Mouse (Mus musculus): ENCODE measurements around the gene Mrc1. TPM values are rescaled to one million over a fixed set of nuclear protein-coding genes. Genes with fewer than 3 reads are reported as not detected.

Gene Mrc1
- polyA plus RNA-seq, 1 experiment from 2014 or later, result 0.16 TPM

DNA sequence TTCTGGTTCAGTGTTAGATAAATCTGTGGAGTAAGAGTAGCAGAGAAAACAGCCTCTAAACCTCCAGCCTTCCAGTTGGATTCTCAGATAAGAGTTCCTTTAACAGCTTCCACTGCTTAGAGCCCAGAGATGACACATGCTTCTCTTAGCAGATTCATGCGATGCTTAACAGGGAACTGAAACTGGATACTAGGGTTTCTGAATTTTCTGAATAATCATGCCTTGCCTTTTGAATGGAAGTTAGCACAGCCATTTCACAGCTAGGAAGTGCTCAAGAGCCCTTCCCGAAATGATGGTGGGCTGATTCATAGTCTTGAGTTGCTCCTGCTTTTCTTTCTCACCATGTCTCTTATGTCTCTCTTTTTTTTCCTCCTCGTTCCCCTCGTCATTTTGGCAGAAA is 22.4 kb upstream of the Mrc1 start:
- Histone ChIP-seq H3K9me3 (ENCODE audit: control insufficient read depth, low read length) (no peaks in the 10 kb centered on the region), H3K36me3 (ENCODE audit: control insufficient read depth, insufficient read depth, low read length) (no peaks in the 10 kb centered on the region), H3K27me3 (ENCODE audit: control insufficient read depth, insufficient read depth, low read length) (no peaks in the 10 kb centered on the region), H3K4me2 (ENCODE audit: low read depth, low read length) (no peak overlapping the region), H3K27ac (ENCODE audit: low read depth, low read length) (no peak overlapping the region), H3K9ac (replicated peaks; ENCODE audit: low read depth, low read length) (no peak overlapping the region), H3K4me1 (ENCODE audit: control insufficient read depth, insufficient read depth, low read length) (no peaks in the 10 kb centered on the region), H3K4me3 (ENCODE audit: low read depth, low read length) (no peak overlapping the region)
- 77% methylated on average over 4 of the region's 4 CpGs for WGBS
- ATAC-seq (ENCODE audit: low read depth), result no peak

GRCm38 (mm10) chr2:14210731-14211130 is 18.5 kb upstream of the Mrc1 start:
- Histone ChIP-seq H3K9ac (replicated peaks; ENCODE audit: low read depth, low read length) (no peak overlapping the region), H3K27me3 (ENCODE audit: control insufficient read depth, insufficient read depth, low read length) (no peaks in the 10 kb centered on the region), H3K4me2 (ENCODE audit: low read depth, low read length) (no peak overlapping the region), H3K36me3 (ENCODE audit: control insufficient read depth, insufficient read depth, low read length) (no peaks in the 10 kb centered on the region), H3K4me3 (ENCODE audit: low read depth, low read length) (no peak overlapping the region), H3K9me3 (ENCODE audit: control insufficient read depth, low read length) (no peaks in the 10 kb centered on the region), H3K4me1 (ENCODE audit: control insufficient read depth, insufficient read depth, low read length) (no peaks in the 10 kb centered on the region), H3K27ac (ENCODE audit: low read depth, low read length) (no peak overlapping the region)
- no peak for ATAC-seq (ENCODE audit: low read depth)
- WGBS, result 100% methylated on average over 1 of the region's 1 CpGs

DNA sequence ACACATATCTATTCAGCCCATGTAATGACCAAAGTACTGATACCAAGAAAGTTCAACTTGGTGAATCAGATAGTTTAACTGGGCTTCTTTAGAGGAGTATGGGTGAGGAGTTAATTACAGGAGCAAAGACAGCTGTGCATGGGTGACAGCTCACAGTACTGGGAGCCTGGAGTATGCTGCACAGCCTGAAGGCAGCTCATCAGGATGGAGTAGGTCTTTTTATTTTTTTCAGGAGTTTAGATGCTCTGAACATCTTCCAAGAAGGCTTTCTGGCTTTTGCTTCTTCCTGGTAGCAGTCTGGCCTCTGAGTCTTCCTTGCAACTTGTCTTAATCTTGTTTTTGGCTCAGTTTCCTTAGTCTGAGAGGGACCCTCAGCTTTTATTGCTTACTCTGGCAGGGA is 17.6 kb upstream of the Mrc1 start:
- H3K9ac ChIP-seq (replicated peaks; ENCODE audit: low read depth, low read length), result no peak overlapping the region
- no peak overlapping the region for H3K27ac ChIP-seq (ENCODE audit: low read depth, low read length)
- no peaks in the 10 kb centered on the region for H3K9me3 ChIP-seq (ENCODE audit: control insufficient read depth, low read length)
- ATAC-seq (ENCODE audit: low read depth), result no peak
- H3K27me3 ChIP-seq (ENCODE audit: control insufficient read depth, insufficient read depth, low read length), result no peaks in the 10 kb centered on the region
- H3K36me3 ChIP-seq (ENCODE audit: control insufficient read depth, insufficient read depth, low read length), result no peaks in the 10 kb centered on the region
- no peaks in the 10 kb centered on the region for H3K4me1 ChIP-seq (ENCODE audit: control insufficient read depth, insufficient read depth, low read length)
- no peak overlapping the region for H3K4me3 ChIP-seq (ENCODE audit: low read depth, low read length)
- H3K4me2 ChIP-seq (ENCODE audit: low read depth, low read length), result no peak overlapping the region

DNA sequence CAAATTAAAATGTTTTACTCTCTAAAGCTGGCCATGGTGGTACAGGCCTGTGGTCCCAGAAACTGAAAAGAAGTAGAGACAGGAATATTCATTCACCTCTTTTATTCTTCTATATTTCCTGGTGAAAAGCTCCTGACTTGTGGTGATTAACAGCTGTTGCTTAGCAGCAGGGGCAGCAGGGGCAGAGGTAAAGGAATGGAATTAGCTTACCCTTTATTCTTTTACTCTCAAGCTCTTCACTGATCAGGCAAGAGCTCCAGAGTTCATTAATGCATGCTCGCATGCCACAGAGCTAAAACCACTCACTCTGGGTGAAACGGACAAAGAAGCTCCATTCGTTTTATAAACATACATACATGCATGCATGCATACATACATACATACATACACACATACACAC is 14.4 kb upstream of the Mrc1 start:
- H3K4me1 ChIP-seq (ENCODE audit: control insufficient read depth, insufficient read depth, low read length), result no peaks in the 10 kb centered on the region
- H3K9me3 ChIP-seq (ENCODE audit: control insufficient read depth, low read length), result no peaks in the 10 kb centered on the region
- no peaks in the 10 kb centered on the region for H3K36me3 ChIP-seq (ENCODE audit: control insufficient read depth, insufficient read depth, low read length)
- H3K4me3 ChIP-seq (ENCODE audit: low read depth, low read length), result no peak overlapping the region
- no peak for ATAC-seq (ENCODE audit: low read depth)
- whole genome bisulfite sequencing, result 17% methylated on average over 3 of the region's 3 CpGs
- H3K9ac ChIP-seq (replicated peaks; ENCODE audit: low read depth, low read length), result no peak overlapping the region
- no peaks in the 10 kb centered on the region for H3K27me3 ChIP-seq (ENCODE audit: control insufficient read depth, insufficient read depth, low read length)
- no peak overlapping the region for H3K4me2 ChIP-seq (ENCODE audit: low read depth, low read length)
- H3K27ac ChIP-seq (ENCODE audit: low read depth, low read length), result no peak overlapping the region

GRCm38 (mm10) chr2:14216653-14217052 is 12.5 kb upstream of the Mrc1 start:
- Histone ChIP-seq H3K9me3 (ENCODE audit: control insufficient read depth, low read length) (no peaks in the 10 kb centered on the region), H3K27me3 (ENCODE audit: control insufficient read depth, insufficient read depth, low read length) (no peaks in the 10 kb centered on the region), H3K27ac (ENCODE audit: low read depth, low read length) (no peak overlapping the region), H3K4me3 (ENCODE audit: low read depth, low read length) (no peak overlapping the region), H3K4me1 (ENCODE audit: control insufficient read depth, insufficient read depth, low read length) (no peaks in the 10 kb centered on the region), H3K36me3 (ENCODE audit: control insufficient read depth, insufficient read depth, low read length) (no peaks in the 10 kb centered on the region), H3K4me2 (ENCODE audit: low read depth, low read length) (no peak overlapping the region), H3K9ac (replicated peaks; ENCODE audit: low read depth, low read length) (no peak overlapping the region)
- 85% methylated on average over 3 of the region's 3 CpGs for WGBS
- ATAC-seq (ENCODE audit: low read depth), result no peak

DNA sequence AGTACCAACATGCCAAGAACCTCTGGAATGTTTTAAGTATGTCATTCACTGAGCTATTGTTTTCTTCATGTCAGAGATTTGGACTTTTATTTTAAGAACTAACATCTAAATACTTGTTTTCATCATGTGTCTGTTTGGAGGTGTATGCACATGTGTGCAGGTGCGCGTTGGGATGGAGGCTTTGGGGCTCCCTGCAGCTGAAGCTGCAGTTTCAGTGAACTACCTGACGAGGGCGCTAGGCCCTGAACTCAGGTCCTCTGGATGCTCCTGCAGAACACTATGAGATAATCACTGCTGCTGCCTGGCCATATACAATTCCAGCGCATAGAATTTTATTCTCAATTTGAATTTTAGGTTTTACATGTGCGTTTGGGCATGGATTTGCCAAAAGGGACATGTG is 11.1 kb upstream of the Mrc1 start:
- WGBS, result 81% methylated on average over 6 of the region's 6 CpGs
- no peaks in the 10 kb centered on the region for H3K9me3 ChIP-seq (ENCODE audit: control insufficient read depth, low read length)
- no peak for ATAC-seq (ENCODE audit: low read depth)

GRCm38 (mm10) chr2:14224387-14224786 is 4.8 kb upstream of the Mrc1 start:
- H3K4me1 ChIP-seq (ENCODE audit: control insufficient read depth, insufficient read depth, low read length), result no peaks in the 10 kb centered on the region
- H3K27me3 ChIP-seq (ENCODE audit: control insufficient read depth, insufficient read depth, low read length), result no peaks in the 10 kb centered on the region
- no peak overlapping the region for H3K27ac ChIP-seq (ENCODE audit: low read depth, low read length)
- no peak overlapping the region for H3K4me2 ChIP-seq (ENCODE audit: low read depth, low read length)
- H3K9ac ChIP-seq (replicated peaks; ENCODE audit: low read depth, low read length), result no peak overlapping the region
- ATAC-seq (ENCODE audit: low read depth), result no peak
- H3K4me3 ChIP-seq (ENCODE audit: low read depth, low read length), result no peak overlapping the region
- H3K36me3 ChIP-seq (ENCODE audit: control insufficient read depth, insufficient read depth, low read length), result no peaks in the 10 kb centered on the region
- no peaks in the 10 kb centered on the region for H3K9me3 ChIP-seq (ENCODE audit: control insufficient read depth, low read length)
- 81% methylated on average over 3 of the region's 4 CpGs for WGBS

More for the DNA sequence above, 11.1 kb upstream of the Mrc1 start:
- H3K4me2 ChIP-seq (ENCODE audit: low read depth, low read length), result no peak overlapping the region
- H3K36me3 ChIP-seq (ENCODE audit: control insufficient read depth, insufficient read depth, low read length), result no peaks in the 10 kb centered on the region
- H3K27me3 ChIP-seq (ENCODE audit: control insufficient read depth, insufficient read depth, low read length), result no peaks in the 10 kb centered on the region
- H3K4me1 ChIP-seq (ENCODE audit: control insufficient read depth, insufficient read depth, low read length), result no peaks in the 10 kb centered on the region
- H3K9ac ChIP-seq (replicated peaks; ENCODE audit: low read depth, low read length), result no peak overlapping the region
- no peak overlapping the region for H3K27ac ChIP-seq (ENCODE audit: low read depth, low read length)
- H3K4me3 ChIP-seq (ENCODE audit: low read depth, low read length), result no peak overlapping the region

GRCm38 (mm10) chr2:14228495-14228894 is 697 bp upstream of the Mrc1 start:
- no peaks in the 10 kb centered on the region for H3K4me1 ChIP-seq (ENCODE audit: control insufficient read depth, insufficient read depth, low read length)
- H3K27me3 ChIP-seq (ENCODE audit: control insufficient read depth, insufficient read depth, low read length), result no peaks in the 10 kb centered on the region
- H3K9ac ChIP-seq (replicated peaks; ENCODE audit: low read depth, low read length), result no peak overlapping the region
- 74% methylated on average over 6 of the region's 6 CpGs for WGBS
- no peak for ATAC-seq (ENCODE audit: low read depth)
- no peaks in the 10 kb centered on the region for H3K36me3 ChIP-seq (ENCODE audit: control insufficient read depth, insufficient read depth, low read length)
- no peak overlapping the region for H3K27ac ChIP-seq (ENCODE audit: low read depth, low read length)
- H3K9me3 ChIP-seq (ENCODE audit: control insufficient read depth, low read length), result no peaks in the 10 kb centered on the region
- no peak overlapping the region for H3K4me2 ChIP-seq (ENCODE audit: low read depth, low read length)
- H3K4me3 ChIP-seq (ENCODE audit: low read depth, low read length), result no peak overlapping the region

GRCm38 (mm10) chr2:14229979-14230378 is 787 bp downstream of the Mrc1 start:
- no peak overlapping the region for H3K27ac ChIP-seq (ENCODE audit: low read depth, low read length)
- H3K36me3 ChIP-seq (ENCODE audit: control insufficient read depth, insufficient read depth, low read length), result no peaks in the 10 kb centered on the region
- no peak overlapping the region for H3K4me2 ChIP-seq (ENCODE audit: low read depth, low read length)
- ATAC-seq (ENCODE audit: low read depth), result no peak
- WGBS, result 91% methylated on average over 14 of the region's 14 CpGs
- H3K9ac ChIP-seq (replicated peaks; ENCODE audit: low read depth, low read length), result no peak overlapping the region
- H3K4me1 ChIP-seq (ENCODE audit: control insufficient read depth, insufficient read depth, low read length), result no peaks in the 10 kb centered on the region
- H3K9me3 ChIP-seq (ENCODE audit: control insufficient read depth, low read length), result no peaks in the 10 kb centered on the region
- no peak overlapping the region for H3K4me3 ChIP-seq (ENCODE audit: low read depth, low read length)
- H3K27me3 ChIP-seq (ENCODE audit: control insufficient read depth, insufficient read depth, low read length), result no peaks in the 10 kb centered on the region

DNA sequence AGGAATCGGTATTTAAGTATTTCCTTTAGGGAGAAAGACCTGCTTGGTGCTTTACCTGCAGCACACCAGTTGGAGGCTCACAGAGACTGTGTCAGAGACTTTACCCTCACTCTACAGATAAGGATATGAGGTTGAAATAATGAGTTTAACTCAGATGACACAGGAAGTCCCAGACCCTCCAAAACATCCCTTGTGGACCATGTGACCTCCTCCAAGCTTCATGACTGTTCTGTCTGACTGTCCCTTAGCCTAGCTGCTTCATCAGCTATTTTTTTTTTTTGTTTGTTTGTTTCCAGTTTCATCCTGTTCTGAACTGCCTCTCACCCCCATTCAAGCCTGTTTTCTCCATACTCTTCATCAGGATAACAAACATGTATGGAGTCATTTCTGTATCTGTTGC is 3.7 kb downstream of the Mrc1 start:
- H3K4me1 ChIP-seq (ENCODE audit: control insufficient read depth, insufficient read depth, low read length), result no peaks in the 10 kb centered on the region
- H3K4me3 ChIP-seq (ENCODE audit: low read depth, low read length), result no peak overlapping the region
- ATAC-seq (ENCODE audit: low read depth), result no peak
- no peaks in the 10 kb centered on the region for H3K36me3 ChIP-seq (ENCODE audit: control insufficient read depth, insufficient read depth, low read length)
- H3K9me3 ChIP-seq (ENCODE audit: control insufficient read depth, low read length), result no peaks in the 10 kb centered on the region
- H3K27ac ChIP-seq (ENCODE audit: low read depth, low read length), result no peak overlapping the region
- H3K4me2 ChIP-seq (ENCODE audit: low read depth, low read length), result no peak overlapping the region
- no peaks in the 10 kb centered on the region for H3K27me3 ChIP-seq (ENCODE audit: control insufficient read depth, insufficient read depth, low read length)
- WGBS, result 90% methylated on average over 1 of the region's 1 CpGs
- no peak overlapping the region for H3K9ac ChIP-seq (replicated peaks; ENCODE audit: low read depth, low read length)
